Mouse (Mus musculus) retina, adult 2 months (tissue): ENCODE data around the gene Adck2.

ENCODE experiments used
- DNase-seq: peaks from one replicate; pipeline ENCODE4 v3.0.0-alpha.2; 2012; ENCODE audit warnings: low read depth, low spot score

The Adck2 gene

DNA sequence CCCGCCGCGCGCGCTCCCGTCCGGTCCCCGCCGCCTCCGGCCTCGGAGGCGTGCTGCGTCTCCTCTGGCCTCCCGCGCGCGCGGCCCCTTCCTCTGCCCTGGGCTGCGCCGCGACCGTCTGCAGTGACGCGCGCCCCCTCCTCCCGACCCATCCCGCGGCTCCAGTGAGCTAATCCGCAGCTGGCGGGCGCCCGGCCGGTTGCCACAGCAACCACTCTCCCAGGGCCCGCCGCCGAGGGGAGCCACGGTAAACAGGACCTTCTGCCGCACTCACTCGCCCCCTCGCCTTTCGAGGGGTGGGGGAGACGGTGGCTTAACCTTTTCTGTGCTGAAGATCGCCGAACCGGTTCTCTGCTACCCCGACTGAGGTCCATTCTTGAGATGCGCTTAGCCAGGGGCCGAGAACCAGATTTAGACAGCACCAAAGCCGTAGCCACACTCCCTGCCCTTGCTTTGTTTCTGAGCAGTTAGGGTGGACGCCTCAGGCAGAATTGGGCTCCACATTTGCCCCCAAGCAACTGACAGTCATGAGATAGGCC is 15.9 kb upstream of the Adck2 start, which contains the start of gene Dennd2a:
Dennd2a (minus strand) TSS at position 145 of the 539 bp plus-strand sequence.
- no peak for DNase-seq

GRCm38 (mm10) chr6:39559276-39559939 is 14.3 kb upstream of the Adck2 start:
- no peak for DNase-seq

DNA sequence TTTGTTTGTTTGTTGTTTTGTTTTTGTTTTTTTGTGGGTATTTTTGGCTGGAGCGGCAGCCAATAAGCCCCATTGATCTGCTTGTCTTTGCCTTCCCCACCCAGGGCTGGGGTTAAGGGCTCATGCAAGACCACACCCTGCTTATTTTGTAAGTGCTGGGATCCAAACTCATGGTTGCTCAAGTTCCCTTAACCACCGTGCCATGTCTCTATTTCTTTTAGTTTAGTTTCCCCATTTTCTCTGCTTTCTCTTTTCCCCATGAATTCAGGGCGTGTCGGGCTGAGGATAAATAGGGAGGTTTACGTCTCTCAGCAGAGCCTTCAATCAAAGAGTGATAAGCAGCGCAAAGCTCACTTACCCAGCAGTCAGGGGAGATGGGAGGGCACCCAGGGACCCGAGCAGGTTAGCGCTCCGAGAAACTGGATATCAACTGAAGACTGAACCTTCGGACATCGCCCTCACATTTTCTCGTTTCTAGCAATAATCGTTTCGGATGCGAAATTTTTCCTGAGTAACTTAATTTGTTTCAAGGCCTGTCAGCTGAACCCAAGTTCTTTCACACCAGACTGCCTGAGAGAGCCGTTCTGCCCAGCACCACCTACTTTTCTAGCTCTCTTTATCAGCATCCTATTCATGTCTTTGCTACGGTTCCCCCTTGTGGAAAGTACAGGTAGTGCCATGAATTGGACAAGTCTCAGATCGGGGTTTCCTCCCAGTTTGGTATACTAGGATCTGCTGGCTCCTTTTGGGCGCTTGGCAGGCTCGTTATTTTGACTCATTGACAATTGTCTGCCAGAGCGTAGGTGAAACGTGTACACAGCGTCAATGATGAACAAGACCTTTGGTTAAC is 11.3 kb upstream of the Adck2 start:
- DNase-seq, result peak; percentile 64

DNA sequence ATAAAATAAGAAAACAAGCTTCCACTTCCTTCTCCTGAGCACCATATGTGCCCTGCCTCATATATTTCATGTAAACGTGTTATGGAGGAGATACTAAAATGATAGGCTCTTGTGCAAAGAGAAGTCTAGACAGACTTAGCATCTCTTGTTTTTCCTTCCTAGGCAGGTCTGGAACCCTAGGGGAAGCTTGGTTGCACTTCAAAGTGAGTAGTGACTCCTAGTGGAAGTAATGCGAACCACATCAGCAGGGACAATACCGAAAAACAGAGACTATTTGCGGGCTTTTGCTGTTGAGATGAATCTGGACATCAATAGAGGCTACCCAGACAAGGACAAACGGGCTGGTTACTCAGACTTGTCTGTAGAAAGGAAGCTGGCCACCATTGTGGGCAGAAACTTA is 6.1 kb upstream of the Adck2 start:
- no peak for DNase-seq

GRCm38 (mm10) chr6:39570426-39570825 is 3.2 kb upstream of the Adck2 start:
- no peak for DNase-seq

DNA sequence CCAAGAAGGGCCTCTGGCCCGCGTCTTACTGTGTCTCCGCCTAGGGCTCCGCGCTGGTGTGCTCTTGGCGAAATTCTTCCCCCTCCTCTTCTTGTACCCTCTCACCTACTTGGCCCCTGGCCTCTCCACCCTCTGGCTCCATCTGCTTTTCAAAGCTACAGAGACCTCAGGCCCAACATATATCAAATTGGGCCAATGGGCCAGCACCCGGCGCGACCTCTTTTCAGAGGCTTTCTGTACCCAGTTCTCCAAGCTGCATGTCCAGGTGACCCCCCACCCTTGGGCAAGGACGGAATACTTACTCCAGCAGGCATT is 839 bp downstream of the Adck2 start:
- DNase-seq, result no peak

DNA sequence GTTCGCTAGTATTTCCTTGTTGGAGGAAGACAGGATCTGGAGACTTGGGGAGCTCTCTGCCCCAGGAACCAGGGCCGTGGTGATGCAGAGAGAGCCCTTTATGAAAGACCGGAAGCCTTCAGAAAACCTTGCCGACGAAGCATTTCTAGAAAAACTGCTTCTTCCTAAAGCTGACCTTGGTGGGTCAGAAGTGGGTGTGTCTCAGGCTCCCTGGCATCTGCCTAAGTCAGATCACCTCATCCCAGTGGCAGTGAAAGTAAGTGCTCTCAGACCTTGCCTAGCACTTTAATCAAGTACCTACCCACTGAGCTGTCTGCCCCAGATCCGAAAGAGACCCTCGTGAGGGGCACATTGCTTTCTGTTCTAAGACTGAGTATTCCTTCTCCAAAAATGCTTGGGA is 1.3 kb downstream of the Adck2 start:
- DNase-seq, result no peak

GRCm38 (mm10) chr6:39579552-39579951 is 5.9 kb downstream of the Adck2 start:
- DNase-seq, result no peak

DNA sequence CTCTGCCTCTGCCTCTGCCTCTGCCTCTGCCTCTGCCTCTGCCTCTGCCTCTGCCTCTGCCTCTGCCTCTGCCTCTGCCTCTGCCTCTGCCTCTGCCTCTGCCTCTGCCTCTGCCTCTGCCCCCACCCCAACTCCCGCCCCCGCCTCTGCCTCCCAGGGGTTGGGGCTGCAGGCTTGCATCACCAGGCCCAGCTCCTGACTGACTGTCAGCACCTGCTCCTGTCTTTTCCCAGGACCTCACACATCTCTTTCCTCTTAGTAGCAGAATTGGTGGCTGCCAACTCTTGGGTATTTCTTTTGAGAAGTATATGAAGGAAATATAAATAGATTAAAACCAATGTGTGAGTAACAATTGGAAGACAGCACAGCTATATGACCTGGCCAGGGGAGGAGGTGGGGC is 6.9 kb downstream of the Adck2 start:
- DNase-seq, result no peak

GRCm38 (mm10) chr6:39581087-39581784 is 7.6 kb downstream of the Adck2 start:
- DNase-seq, result no peak

- DNase-seq, result no peak
Observed at GRCm38 (mm10) chr6:39585517-39585916, 11.8 kb downstream of the Adck2 start, which contains the start of gene Gm42420. Gene Gm42420 (plus strand): TSS chr6:39585753.

GRCm38 (mm10) chr6:39591481-39591880 is 17.8 kb downstream of the Adck2 start:
- DNase-seq, result no peak

- peak; percentile 93 for DNase-seq
Observed at GRCm38 (mm10) chr6:39592401-39593214, 18.9 kb downstream of the Adck2 start, which contains the start of gene Ndufb2. Gene Ndufb2 (plus strand): TSS chr6:39592574.

GRCm38 (mm10) chr6:39600851-39601250 is 27.2 kb downstream of the Adck2 start:
- no peak for DNase-seq

DNA sequence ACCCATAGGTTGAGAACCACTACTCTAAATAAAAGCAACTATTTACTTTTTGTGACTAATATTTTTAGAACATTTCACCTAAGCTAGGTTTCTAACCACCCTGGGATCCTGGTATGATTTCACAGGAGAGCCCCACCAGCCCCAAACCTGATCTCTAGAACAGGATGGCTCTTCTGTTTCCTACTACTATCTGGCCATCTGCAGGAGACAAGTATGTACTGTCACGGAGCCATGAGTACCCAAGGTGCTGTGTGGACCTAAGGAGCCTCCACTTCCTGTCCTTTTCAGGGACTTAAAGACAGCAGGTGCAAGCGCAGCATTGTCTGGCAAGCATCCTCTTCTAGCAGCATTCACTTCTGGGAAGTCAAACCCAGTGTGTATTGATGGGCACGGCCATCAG is 28.2 kb downstream of the Adck2 start:
- DNase-seq, result no peak

- no peak for DNase-seq
Observed at GRCm38 (mm10) chr6:39604565-39604964, 30.9 kb downstream of the Adck2 start.

DNA sequence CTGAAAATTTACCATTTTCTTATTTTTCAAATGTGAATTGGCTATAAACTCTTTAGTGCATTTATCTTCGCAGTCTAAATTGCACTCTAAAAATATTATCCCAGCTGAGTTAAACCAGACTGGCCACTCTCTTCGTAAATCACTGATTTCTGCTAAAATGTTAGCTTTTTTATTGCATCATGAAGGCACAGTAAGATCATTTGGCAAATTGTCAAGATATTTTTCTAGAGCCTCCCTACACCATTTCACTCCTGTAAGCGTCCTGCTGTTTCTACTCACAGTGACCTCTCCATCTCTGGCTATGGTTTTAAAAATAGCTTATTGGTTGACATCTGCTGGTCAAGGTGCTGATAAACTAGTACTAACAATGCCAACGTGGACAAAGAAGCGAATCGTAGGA is 32.4 kb downstream of the Adck2 start:
- DNase-seq, result no peak

- DNase-seq, result no peak
Observed at GRCm38 (mm10) chr6:39606862-39607261, 33.2 kb downstream of the Adck2 start.

GRCm38 (mm10) chr6:39607365-39607764 is 33.7 kb downstream of the Adck2 start:
- no peak for DNase-seq

DNA sequence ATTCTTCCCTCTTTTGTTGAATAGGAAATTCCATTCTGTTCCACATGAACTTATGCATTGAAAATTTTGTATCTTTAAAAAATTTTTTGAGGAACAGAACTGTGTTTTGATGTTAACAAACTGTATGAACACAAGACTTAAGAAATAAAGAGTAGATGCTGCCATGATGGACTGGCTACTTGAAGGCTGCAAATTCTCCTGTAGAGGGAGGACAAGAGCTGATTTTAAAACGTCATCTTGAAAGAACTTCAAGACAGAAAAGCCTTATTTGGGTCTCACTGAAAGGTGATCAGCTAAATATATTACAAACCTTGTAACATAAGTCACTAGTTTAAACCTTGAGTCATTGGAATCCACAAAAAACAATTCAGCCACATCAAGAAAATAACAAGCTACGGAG is 36.5 kb downstream of the Adck2 start:
- no peak for DNase-seq

- no peak for DNase-seq
Observed at GRCm38 (mm10) chr6:39611296-39611695, 37.6 kb downstream of the Adck2 start.
